Mouse (Mus musculus) kidney, embryonic 14.5 days (tissue): ENCODE data around the gene Naa20. TPM values are rescaled to one million over a fixed set of nuclear protein-coding genes. Genes with fewer than 3 reads are reported as not detected.

ENCODE experiments used
- ATAC-seq: fragments of 200-750 bp; cut with Nextera tagmentation; 2 replicates; pipeline ENCODE4 v1.8.0; 2017; ENCODE audit warnings: moderate number of reproducible peaks, mild to moderate bottlenecking, moderate TSS enrichment, moderate library complexity; ENCODE audit not compliant: low FRiP score, low TSS enrichment
- H3K27ac ChIP-seq: fragments of 300-500 bp; sonication (generic); 2 replicates; pipeline ENCODE4 v1.5.1; 2014; ENCODE audit warnings: low read depth, mild to moderate bottlenecking, low read length, moderate library complexity, mixed read lengths
- H3K27me3 ChIP-seq: fragments of 300-500 bp; sonication (generic); 2 replicates; pipeline ENCODE4 v1.6.1; 2014; ENCODE audit warnings: mild to moderate bottlenecking, low read length; ENCODE audit not compliant: control insufficient read depth, insufficient read depth
- H3K36me3 ChIP-seq: fragments of 300-500 bp; sonication (generic); 2 replicates; pipeline ENCODE4 v1.6.1; 2014; ENCODE audit warnings: low read length, mixed read lengths; ENCODE audit not compliant: control insufficient read depth, insufficient read depth
- H3K4me1 ChIP-seq: fragments of 300-500 bp; sonication (generic); 2 replicates; pipeline ENCODE4 v1.6.1; 2014; ENCODE audit warnings: low read length, mixed read lengths; ENCODE audit not compliant: control insufficient read depth, insufficient read depth
- H3K4me2 ChIP-seq: fragments of 300-500 bp; sonication (generic); replicated peaks from 2 replicates; pipeline ENCODE4 v1.6.1; 2014; ENCODE audit warnings: low read depth, mild to moderate bottlenecking, low read length
- H3K4me3 ChIP-seq: fragments of 300-500 bp; sonication (generic); 2 replicates; pipeline ENCODE4 v1.5.1; 2014; ENCODE audit warnings: mild to moderate bottlenecking, low read length
- H3K9ac ChIP-seq: fragments of 300-500 bp; sonication (generic); 2 replicates; pipeline ENCODE4 v1.6.1; 2014; ENCODE audit warnings: low read depth, mild to moderate bottlenecking, low read length, moderate library complexity
- H3K9me3 ChIP-seq: fragments of 300-500 bp; sonication (generic); 2 replicates; pipeline ENCODE4 v1.6.1; 2016; ENCODE audit warnings: low read length; ENCODE audit not compliant: control insufficient read depth
- WGBS: fragments of 180-500 bp; shearing (Covaris S2); extraction: QIAGEN DNeasy Blood & Tissue Kit; methylation state at CpG from one replicate; pipeline ENCODE4 v1.1.7; 2014; 5-methylcytosine and 5-hydroxymethylcytosine counted together
- polyA plus RNA-seq: library from polyadenylated mRNA; unstranded; fragments of >200 nt; fragmentation: Nextera tagmentation; extraction: Ambion mirVana; gene quantifications from 2 replicates; pipeline ENCODE4 v1.2.1, GENCODE M21; 2014

Gene Naa20
- polyA plus RNA-seq, 1 experiment from 2014 or later, result 206 TPM

DNA sequence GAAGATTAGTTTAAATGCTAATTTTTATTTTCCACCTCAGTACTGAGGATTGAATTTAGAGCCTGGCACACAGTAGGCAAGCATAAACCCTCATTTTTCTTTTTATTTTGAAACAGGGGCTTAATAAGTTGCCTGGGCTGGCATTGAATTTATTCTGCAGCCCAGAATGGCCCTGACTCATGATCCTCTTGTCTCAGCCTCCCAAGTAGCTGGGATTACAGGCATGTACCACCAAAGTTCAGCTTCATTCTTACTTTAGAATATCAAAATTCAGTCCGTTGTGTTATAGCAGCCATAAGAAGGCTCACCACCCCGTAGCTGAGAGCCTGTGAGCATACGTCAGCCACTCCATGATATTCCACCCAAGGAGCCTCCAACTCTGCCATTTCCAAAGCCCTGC is 35.7 kb upstream of the Naa20 start:
- no peak overlapping the region for H3K9ac ChIP-seq
- peaks cover 13% of the 10 kb centered on the region for H3K4me1 ChIP-seq
- WGBS, result 90% methylated on average over 3 of the region's 3 CpGs
- H3K27me3 ChIP-seq, result no peaks in the 10 kb centered on the region
- no peak for ATAC-seq
- no peak overlapping the region for H3K27ac ChIP-seq
- peaks cover 5% of the 10 kb centered on the region for H3K36me3 ChIP-seq
- no peaks in the 10 kb centered on the region for H3K9me3 ChIP-seq
- no peak overlapping the region for H3K4me3 ChIP-seq
- no peak overlapping the region for H3K4me2 ChIP-seq

DNA sequence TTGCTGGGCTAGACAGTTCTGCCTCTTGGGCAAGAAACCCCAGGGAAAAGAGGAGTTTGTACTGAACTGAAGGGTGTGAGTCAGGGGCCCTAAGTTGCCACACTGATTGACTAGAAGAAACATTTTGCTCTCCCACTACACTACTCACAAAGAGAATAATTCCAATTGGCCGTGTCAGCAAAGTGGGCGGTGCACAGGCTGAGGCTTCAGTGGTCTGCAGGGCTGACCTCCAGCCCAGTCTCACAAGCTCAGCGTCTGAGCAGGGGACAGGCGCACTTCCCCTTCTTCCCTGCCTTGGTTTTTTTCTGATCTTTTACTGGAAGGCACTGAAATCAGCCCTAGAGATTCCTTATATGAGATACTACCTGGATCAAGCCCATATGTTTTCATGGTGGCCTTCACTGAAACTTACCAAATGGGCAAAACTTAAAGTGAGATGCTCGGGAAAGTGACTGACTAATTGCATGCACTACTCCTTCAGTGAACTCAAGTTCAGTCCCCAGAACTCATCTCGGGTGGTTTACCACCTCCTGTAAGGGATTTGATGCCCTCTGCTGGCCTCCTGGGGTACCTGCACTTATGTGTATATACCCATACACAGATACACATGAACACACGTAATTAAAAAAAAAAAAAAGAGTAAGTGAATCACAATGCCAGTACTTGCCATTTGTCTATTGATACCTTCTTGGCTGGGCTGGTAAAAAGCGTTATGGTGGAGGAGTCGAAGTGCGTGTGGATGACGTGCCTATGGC is 35.0 kb upstream of the Naa20 start:
- no peaks in the 10 kb centered on the region for H3K9me3 ChIP-seq
- no peak overlapping the region for H3K4me2 ChIP-seq
- H3K27me3 ChIP-seq, result no peaks in the 10 kb centered on the region
- no peak for ATAC-seq
- no peak overlapping the region for H3K9ac ChIP-seq
- peaks cover 8% of the 10 kb centered on the region; the same call in 1 of the 2 replicates for H3K4me1 ChIP-seq
- WGBS, result 93% methylated on average over 11 of the region's 11 CpGs
- H3K36me3 ChIP-seq, result peaks cover 5% of the 10 kb centered on the region
- no peak overlapping the region for H3K4me3 ChIP-seq
- no peak overlapping the region for H3K27ac ChIP-seq

DNA sequence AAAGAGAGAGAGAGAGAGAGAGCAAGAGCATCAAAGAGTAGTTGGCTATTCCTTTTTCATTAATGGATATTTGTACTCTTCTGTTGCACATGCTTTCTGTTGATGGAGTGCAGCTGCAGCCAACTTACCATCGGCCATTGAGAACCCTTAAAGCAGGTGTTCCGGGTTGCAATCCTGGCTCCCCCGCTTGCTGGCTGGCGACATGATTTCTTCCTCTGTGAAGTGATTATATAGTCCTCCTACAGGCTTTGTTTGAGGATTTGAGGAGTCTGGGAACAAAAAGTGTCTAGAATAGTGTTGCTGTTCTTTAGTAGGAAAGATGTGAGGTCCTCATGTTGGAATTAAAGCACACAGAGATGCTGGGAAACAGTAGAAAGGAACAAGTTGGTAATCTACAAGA is 30.6 kb upstream of the Naa20 start:
- Histone ChIP-seq H3K36me3 (peaks cover 6% of the 10 kb centered on the region), H3K27ac (no peak overlapping the region), H3K27me3 (no peaks in the 10 kb centered on the region), H3K4me1 (no peaks in the 10 kb centered on the region), H3K9me3 (no peaks in the 10 kb centered on the region), H3K4me3 (no peak overlapping the region), H3K4me2 (no peak overlapping the region), H3K9ac (no peak overlapping the region)
- no peak for ATAC-seq
- 85% methylated on average over 4 of the region's 4 CpGs for WGBS

- Histone ChIP-seq H3K9ac (no peak overlapping the region), H3K4me1 (no peaks in the 10 kb centered on the region), H3K9me3 (no peaks in the 10 kb centered on the region), H3K27ac (no peak overlapping the region), H3K4me2 (no peak overlapping the region), H3K4me3 (no peak overlapping the region), H3K36me3 (peaks cover 8% of the 10 kb centered on the region; the same call in 1 of the 2 replicates), H3K27me3 (no peaks in the 10 kb centered on the region)
- 90% methylated on average over 1 of the region's 1 CpGs for WGBS
- ATAC-seq, result no peak
Measured at GRCm38 (mm10) chr2:145872099-145872498, 29.8 kb upstream of the Naa20 start.

DNA sequence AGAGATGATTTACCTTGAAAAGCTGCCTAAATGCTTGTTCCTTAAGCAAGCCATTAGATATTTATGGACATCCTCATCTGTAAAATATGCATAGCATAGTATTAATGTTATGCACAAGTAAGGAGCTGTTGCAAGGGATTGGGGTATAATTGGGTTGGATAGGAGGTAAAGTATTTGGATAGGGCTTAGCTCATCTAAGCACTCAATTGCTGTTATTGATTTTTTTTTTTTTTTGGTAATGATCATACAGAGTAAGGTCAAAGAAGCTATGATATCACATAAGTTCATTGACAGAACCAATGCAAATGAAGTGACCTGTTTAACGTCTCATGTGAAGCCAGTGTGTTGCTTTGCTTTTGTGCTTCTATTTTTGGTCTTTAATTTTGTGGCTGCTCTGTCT is 27.9 kb upstream of the Naa20 start:
- 89% methylated on average over 1 of the region's 1 CpGs for WGBS
- Histone ChIP-seq H3K4me2 (no peak overlapping the region), H3K27me3 (no peaks in the 10 kb centered on the region), H3K9ac (no peak overlapping the region), H3K9me3 (no peaks in the 10 kb centered on the region), H3K4me1 (no peaks in the 10 kb centered on the region), H3K27ac (no peak overlapping the region), H3K36me3 (peaks cover 19% of the 10 kb centered on the region), H3K4me3 (no peak overlapping the region)
- ATAC-seq, result no peak

- H3K9ac ChIP-seq, result no peak overlapping the region
- ATAC-seq, result no peak
- H3K4me3 ChIP-seq, result no peak overlapping the region
- WGBS, result 68% methylated on average over 3 of the region's 3 CpGs
- H3K9me3 ChIP-seq, result no peaks in the 10 kb centered on the region
- H3K36me3 ChIP-seq, result peaks cover 27% of the 10 kb centered on the region
- no peak overlapping the region for H3K4me2 ChIP-seq
- no peak overlapping the region for H3K27ac ChIP-seq
- H3K4me1 ChIP-seq, result no peaks in the 10 kb centered on the region
- H3K27me3 ChIP-seq, result no peaks in the 10 kb centered on the region
Measured at GRCm38 (mm10) chr2:145874879-145875482, 26.9 kb upstream of the Naa20 start.

- no peaks in the 10 kb centered on the region for H3K9me3 ChIP-seq
- no peaks in the 10 kb centered on the region for H3K27me3 ChIP-seq
- H3K36me3 ChIP-seq, result peaks cover 34% of the 10 kb centered on the region
- H3K9ac ChIP-seq, result no peak overlapping the region
- no peak overlapping the region for H3K27ac ChIP-seq
- H3K4me2 ChIP-seq, result no peak overlapping the region
- WGBS, result 89% methylated on average over 3 of the region's 3 CpGs
- 0 out of 2 replicates have a peak, but pooled peaks cover 2% of the 10 kb centered on the region for H3K4me1 ChIP-seq
- H3K4me3 ChIP-seq, result no peak overlapping the region
- ATAC-seq, result no peak
Measured at GRCm38 (mm10) chr2:145877191-145877590, 24.7 kb upstream of the Naa20 start.

GRCm38 (mm10) chr2:145880887-145881747 is 20.8 kb upstream of the Naa20 start:
- peaks cover 51% of the 10 kb centered on the region for H3K36me3 ChIP-seq
- H3K9ac ChIP-seq, result no peak overlapping the region
- ATAC-seq, result no peak
- no peak overlapping the region for H3K4me3 ChIP-seq
- no peaks in the 10 kb centered on the region for H3K9me3 ChIP-seq
- H3K27ac ChIP-seq, result 0 out of 2 replicates have a peak overlapping the region, but pooled peaks have one; percentile 37
- WGBS, result 64% methylated on average over 11 of the region's 11 CpGs
- H3K27me3 ChIP-seq, result no peaks in the 10 kb centered on the region
- H3K4me2 ChIP-seq, result no peak overlapping the region
- H3K4me1 ChIP-seq, result peaks cover 18% of the 10 kb centered on the region
